Mouse (Mus musculus) heart, adult 2 months (tissue): ENCODE measurements around the gene Tmem256.

ENCODE experiments used
- CTCF ChIP-seq: fragments of 200-600 bp; IDR thresholded peaks from 2 replicates; pipeline ENCODE4 v1.8.1; 2022; ENCODE audit warnings: antibody characterized with exemption, mild to moderate bottlenecking, moderate library complexity
- EP300 ChIP-seq: fragments of 200-500 bp; IDR thresholded peaks from 2 replicates; pipeline ENCODE4 v1.6.1; 2011; ENCODE audit warnings: low read depth, low read length, control low read depth; ENCODE audit not compliant: insufficient read depth

GRCm38 (mm10) chr11:69810280-69810679, 28.0 kb upstream of the Tmem256 start:
- TF ChIP-seq EP300 (no peak), CTCF (no peak)
